Mouse (Mus musculus) gastrocnemius, postnatal 14 days (tissue): ENCODE results near the gene Cadps. TPM values are rescaled to one million over a fixed set of nuclear protein-coding genes. Genes with fewer than 3 reads are reported as not detected.

Experiments used
- DNase-seq: peaks from one replicate; pipeline ENCODE4 v3.0.0; 2021; ENCODE audit warnings: mixed read lengths
- intact Hi-C: fragments of 180-260 bp; cut with DNase I; formaldehyde crosslinking; loops from one replicate; pipeline ENCODE4 v1.15.1; 2025; ENCODE audit warnings: low total_unique reads
- total RNA-seq, 2 experiments: library from RNA; stranded (reverse); gene quantifications; 2 replicates each; pipeline ENCODE4 v1.2.3; 2021

Cadps gene
- total RNA-seq, 2 experiments from 2014 or later: 0.06 to 0.16 TPM

DNA sequence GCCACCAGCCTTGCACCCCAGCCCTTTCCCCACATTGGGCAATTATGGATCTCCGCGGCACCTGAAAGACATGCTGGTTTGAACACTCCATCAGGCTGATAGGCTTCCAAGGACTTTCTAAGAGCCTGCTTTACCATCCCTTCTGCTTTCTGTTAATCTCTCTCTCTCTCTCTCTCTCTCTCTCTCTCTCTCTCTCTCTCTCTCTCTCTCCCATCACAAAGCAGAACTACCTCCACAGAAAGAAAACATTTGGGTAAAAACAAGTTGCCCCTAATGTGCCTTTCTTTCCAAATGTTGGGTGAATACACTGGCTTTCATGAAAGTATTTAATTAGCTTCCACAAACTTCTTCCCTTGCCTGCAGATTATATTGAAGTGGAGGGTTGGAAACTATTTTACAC, 474.8 kb downstream of the Cadps start, which contains the start of gene Fezf2:
Gene Fezf2, minus strand, starts transcription at position 101 of the 400 bp plus-strand sequence.
- no peak for DNase-seq
- intact Hi-C loops: no loop called here

DNA sequence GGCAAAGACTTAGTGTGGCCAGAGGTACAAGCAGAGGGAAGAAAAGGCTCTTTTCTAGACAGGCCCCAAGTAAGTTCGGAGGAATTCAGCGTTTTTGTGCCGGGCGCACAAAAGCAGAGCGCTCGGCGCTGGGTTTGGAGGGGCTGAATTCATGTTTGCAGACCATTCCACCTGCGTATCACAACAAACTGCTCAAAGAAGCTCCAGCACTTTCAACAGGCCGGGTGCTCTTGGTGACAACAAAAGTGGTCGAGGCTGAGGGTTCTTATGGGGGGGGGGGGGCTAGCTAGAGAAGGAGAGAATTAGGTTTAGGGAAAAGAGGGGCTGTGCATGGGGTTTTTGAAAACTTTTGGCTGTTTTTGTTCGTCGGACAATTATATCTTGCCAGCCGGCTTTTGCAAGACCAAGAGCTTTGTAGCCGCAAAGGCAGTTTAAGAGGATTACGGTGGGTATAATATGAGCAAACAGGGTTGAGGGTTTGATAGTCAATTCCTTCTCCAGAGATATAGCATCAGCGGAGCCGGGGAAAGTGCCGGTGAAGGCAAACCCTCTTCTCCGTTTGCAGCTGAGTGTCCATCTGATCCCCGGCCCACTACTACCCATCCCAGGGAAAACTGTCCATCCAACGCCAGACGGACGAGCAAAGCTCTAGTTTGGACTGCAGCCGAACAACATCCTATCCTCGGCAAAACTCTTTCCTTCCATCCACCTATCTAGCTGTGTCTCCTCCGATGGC, 475.8 kb downstream of the Cadps start:
- no peak for DNase-seq
- intact Hi-C loops: no loop called here

DNA sequence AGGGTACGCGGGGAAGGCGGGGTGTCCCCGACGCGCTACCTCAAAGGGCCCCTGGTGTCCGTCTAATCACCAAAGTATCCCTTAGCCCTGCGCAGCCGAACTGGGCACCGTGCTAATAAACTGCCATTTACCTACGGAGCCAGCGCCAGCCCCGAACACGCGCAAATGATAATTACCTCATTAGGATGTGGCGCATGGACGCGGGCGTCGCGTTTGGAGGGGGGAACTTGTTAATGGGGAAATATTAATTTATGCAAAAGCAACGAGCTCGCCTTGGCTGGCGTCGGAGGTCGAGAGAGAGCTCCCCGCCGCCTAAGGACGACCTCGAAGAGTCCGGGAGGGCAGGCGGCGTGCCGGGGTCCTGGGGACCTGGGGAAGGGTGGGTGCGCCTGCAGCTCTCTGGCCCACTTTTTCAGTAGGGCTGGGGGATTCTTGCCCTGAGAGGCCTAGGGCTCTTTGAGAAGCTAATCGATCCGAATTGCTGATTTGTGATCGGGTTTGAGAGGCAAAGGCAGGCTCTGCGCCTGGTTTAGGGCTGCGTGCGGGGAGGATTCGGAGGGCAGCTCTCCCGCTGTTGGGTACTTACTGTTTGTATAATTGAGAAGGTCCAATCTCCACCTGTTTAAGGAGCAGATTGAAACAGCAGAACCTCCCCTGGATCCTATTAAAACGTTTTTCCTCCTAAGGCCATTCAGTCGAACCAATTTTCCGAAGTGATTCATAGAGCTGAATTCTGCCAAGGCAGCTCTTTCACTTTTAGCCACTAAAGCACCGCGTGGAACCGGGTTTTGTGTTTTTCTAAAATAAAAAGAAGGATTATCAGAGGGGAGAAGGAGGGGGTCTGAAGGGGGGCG, 476.6 kb downstream of the Cadps start:
- no peak for DNase-seq
- intact Hi-C loops: no loop called here

DNA sequence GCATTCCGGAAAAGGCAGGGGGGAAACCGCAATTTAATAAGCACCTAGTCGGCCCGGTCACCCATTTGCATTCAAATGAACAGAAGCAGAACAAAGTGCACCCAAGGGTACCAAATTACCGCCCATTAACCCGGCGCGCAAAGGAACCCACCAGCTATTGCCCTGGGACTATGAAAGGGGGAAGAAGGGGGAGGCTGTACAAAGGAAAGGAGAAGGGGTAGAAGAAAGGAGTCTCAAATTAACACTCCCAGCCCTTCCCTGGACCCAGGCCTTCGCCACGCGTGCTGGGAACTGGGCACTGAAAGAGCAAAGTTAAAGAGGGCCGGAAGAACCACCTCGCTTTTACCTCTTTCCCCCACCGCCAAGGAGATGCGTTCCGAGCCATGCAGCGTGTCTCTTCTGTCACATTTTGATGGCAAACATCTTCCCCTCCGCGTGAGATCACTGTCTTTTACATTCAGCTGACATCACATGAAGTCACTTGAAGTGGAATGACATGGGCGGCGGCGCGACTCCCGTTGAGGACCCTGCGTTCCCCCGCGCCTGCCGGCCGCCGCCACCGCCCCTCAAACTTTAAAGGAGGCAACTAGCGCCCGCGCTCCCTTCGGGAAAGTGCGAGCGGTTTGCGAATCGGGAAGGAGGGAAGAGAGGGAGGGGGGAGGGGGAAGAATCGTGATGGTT, 477.5 kb downstream of the Cadps start:
- intact Hi-C loops: no loop called here
- DNase-seq: no peak

DNA sequence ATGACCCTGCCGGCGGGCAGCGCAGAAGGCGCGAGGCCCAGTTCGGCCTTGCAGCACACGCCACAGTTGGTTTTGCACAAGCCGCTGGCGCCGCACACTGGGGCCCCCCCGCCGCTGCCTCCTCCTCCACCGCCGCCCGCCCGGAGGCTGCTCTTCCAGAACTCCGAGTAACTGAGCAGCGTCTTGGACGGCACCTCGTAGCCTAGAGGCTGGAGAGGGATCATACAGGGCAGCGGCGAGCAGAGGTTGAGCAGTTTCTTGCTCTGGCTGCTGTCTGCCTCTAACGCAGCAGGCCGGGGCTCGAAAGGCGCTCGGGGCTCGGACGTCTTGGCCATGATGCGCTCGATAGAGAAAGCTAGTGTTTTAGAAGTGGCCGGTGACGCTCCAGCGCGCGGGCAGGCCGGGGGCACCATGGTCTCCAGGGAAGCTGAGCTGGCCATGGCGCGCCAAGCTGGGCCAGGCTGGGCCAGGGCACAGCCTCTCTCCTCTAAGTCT, 478.1 kb downstream of the Cadps start:
- intact Hi-C loops: no loop called here

DNA sequence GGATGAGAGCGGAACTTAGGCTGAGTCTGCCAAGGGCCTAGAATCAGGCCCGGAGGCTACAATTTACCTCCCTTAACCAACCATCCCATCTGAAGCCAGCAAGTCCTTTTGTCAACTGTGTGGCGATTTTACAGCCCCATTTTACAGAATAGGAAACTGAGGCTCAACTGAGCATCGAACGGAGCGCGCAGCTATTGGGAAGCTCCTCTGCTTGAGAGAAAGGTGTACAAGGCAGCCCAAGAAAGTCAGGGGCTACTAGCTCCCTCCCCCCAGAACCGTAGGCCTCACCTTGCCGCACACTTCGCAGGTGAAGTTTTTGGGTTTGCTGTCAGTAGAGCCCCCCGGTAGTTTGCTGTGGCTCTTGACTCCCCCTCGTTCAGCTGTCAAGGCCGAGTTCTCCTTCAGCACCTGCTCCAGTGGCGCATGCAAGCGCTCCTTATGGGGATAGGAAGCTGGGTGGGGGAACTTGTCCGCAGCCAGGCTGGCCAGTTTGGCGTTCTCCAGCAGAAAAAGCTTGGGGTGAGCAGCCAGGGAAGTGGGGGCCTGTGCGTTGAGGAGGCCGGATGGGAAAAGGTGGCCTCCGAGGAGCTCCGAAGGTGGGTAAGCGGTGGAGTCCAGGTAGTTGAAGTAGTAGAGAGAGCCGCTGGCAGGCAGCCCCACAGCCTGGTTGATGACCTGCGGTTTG, 478.7 kb downstream of the Cadps start:
- DNase-seq: no peak
- intact Hi-C loops: no loop called here

More for the DNA sequence above, 478.1 kb downstream of the Cadps start:
- no peak for DNase-seq

DNA sequence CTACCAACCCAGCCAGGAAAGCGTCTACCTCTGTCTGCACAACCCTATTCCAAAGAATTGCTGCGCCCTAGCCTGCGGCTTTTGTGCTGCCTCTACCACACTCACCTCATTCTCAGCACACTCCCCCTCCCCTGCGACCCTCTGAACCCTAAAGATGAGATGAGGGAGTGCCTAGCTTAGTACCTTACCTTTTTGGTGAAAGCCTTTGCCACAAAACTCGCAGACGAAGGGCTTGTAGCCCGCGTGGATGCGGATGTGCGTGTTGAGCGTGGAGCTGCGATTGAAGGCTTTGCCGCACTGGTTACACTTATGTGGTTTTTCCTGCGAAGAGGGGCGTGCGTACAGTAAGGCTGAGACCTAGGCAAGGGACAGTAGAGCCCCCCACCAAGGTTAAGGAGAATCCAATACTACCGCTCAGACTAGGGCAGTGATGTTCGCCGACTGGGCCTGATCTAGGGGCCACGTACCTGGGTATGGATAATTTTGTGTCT, 479.4 kb downstream of the Cadps start:
- intact Hi-C loops: no loop called here

DNA sequence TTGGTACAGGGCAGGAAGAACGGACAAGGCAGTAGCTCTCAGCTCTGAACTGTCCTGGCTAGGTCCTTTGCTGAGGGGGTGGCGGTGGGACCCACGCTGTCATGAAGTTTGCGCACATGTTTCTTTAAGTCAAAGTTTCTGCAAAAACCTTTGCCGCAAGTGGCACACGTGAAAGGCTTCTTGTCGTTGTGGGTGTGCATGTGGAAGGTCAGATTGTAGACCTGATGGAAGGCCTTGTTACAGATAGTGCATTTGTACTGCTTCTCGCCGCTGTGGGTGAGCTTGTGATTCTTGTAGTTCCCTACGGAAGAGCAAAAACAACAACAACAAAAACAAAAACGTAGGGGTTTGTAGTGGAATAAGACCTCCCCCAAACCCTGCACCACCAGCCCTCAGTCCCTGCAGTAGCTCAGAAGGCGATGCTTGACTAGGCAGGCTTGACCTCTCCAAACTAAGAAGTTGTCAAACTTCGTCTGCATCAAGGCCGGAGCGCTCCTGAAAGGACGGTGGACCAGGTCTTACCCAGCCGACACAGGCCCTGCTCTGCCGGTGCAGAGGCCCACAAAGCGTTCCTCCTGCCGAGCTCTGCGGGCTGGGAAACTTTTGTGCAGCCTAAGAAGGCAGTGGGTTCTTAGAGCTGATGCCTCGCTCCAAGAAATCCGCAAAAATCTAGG, 480.3 kb downstream of the Cadps start:
- intact Hi-C loops: no loop called here
- DNase-seq: no peak

More for the DNA sequence above, 479.4 kb downstream of the Cadps start:
- no peak for DNase-seq

DNA sequence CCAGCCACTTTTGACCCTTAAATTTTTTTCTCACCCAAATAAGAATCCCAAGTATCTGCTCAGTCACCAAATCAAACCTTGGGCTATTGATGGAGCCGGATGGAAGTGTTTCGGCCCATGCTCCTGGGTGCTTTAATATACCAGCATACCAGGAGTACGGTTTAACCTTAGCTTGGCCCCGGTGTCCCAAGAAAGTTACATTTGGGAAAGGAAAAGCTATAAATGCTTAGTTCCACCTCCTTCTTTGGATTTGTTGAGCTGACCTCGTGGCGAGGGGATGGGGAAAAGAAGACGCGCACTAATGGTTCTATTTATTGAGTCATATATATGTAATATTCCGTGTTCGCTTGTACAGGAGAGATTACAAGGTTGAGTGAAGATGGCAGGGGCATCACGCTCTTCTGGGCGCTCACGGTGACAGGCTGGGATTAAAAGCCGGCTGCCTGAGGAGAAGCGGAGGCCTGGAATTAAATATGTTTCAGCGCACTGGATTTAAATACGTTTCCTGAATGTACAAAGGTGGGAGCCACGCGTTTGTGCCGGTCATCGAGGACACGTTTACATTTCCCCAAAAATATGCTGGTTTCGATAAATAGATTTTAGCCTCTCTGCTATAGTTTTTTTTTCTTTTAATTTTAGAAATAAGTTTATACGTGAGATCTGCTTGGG, 481.0 kb downstream of the Cadps start:
- DNase-seq: no peak
- intact Hi-C loops: no loop called here

DNA sequence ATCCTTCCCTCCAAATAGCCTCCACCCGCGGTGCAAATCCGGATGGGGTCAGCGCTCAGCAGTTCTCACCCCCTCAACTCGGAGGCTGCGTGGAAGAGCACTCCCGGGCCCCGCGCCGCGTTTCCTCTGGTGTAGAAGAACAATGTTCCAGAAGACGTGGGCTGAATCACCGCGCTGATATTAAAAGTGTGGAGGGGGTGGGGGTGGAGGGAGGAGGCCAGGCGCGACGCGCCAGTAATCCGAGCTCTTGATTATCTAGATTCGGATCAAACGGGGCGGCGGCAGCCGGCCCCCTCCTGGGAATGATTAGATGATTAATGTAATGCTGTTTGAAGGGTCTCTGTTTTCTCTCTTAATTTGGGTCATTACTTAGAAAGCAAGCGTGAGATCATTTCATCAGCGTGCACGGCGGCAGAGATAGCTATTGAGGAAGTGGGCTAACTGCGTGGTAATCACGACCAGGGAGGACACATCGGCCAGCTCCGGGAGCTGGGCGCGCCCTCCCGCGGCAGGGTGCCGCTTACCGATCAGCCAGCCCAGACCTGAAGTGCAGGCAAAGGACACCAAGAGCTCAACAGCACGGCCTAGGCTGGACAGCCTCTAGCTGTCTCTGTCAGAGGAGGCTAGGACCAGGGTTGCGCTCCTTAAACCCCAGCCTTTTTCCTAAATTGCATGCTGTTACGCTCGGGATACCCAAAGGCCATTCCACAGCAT, 481.6 kb downstream of the Cadps start:
- intact Hi-C loops: no loop called here
- no peak for DNase-seq

DNA sequence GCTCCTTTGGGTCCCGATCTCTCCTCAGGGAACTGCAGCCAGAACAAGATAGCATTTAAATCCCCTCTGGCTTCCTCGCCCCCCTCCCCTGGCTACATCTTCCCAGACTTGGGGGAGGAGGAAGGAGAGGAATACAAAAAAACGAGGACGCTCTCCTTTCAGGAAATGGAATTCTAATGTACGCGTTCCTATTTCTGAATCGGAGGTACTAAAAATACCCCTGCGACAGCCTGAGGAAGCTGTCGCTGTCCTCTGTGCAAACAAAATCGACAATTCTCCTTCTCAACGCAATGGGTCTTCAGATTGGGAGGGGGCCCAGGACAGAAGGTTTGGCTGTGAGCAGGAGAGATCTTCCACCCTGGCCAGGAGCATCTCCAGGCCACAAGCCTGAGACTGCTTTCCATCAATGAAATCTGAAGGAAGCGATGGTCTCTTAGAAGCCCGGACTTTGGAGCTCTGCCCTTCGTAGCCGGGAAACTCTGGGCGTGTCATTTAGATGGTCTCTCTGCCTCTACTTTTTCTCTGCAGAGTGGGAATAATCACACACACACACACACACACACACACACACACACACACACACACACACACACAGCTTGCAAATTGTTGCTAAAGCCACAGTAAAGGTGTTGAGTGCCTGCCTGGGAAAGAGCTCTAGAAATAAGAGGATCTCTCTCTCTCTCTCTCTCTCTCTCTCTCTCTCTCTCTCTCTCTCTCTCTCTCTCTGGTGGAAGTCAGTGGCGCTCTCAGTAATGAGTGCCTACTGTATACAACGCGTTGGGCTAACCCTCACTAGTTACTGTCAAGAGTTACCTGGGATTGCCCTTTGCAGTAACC, 482.4 kb downstream of the Cadps start:
- DNase-seq: no peak
- intact Hi-C loops: no loop called here

DNA sequence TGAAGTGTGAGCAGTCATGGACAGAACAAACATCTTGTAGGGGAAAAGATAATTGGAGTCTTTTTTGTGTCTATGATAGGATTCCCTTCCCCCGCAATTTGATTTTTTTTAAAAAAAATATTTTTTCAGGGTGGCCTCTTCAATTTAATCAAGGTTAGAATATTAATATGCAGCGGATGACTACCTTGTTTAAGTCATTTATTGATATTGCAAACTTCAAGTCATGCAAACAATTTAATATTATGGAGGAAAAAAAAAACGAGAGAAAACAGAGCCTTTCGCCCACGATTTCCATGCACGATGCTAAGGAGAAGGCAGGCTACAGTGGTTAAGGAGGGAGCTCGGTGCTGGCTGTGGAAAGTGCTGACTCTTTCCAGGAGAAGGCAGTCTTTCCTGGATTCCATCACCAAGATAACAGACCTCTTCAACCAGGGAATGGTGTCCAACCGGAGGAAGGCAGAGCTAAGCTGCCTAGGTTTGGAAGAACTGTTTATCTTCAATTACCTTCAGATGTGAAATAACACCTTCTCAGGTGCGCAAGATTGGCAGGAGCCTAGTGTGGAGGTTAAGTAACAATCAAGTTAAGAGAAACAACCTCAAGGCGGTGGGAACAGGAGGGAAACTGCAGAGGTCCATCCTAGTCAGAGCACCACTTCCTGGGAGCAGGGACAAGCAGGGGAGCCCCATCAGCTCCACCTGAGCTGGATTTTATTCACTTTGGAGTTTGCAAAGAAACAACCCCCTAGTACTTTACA, 483.9 kb downstream of the Cadps start:
- intact Hi-C loops: no loop called here
- DNase-seq: no peak

DNA sequence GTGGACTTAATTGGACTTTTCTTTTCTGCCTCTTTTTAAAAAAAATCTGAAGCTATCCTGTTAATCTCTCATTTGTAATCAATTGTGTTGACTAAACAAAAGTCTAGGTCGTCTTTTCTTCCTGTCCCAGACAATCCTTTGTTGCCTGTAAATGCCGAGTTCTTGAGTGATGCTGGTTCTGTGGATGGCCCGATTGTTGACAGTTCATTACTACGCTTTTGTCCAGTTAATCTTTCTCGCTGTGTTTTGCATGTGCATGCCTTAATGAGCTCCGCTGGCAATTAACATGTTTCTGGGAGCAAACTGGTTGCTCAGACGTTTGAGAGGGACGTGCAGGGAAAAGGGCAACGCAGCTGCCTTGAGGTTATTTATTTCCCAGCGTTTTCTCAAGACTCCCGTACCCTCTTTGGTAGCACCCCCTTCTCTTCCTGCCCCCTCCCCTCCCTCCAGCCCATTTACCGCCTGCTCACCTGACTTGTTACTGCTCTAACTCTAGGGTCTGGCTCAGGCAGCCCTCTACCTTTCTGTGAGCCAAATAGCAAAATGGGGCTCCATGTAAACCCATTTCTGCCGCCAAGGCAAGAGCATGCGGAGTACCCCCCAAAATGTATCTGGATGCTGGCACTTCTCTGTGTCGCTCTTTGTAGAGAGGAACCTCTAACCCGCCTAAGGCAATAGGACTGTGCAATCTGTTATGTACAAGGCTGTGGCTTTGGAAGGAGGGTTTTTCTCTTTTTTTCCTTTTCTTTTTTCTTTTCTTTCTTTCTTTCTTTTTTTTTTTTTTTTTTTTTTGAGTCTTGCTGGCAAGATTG, 484.7 kb downstream of the Cadps start:
- DNase-seq: no peak
- intact Hi-C loops: no loop called here

DNA sequence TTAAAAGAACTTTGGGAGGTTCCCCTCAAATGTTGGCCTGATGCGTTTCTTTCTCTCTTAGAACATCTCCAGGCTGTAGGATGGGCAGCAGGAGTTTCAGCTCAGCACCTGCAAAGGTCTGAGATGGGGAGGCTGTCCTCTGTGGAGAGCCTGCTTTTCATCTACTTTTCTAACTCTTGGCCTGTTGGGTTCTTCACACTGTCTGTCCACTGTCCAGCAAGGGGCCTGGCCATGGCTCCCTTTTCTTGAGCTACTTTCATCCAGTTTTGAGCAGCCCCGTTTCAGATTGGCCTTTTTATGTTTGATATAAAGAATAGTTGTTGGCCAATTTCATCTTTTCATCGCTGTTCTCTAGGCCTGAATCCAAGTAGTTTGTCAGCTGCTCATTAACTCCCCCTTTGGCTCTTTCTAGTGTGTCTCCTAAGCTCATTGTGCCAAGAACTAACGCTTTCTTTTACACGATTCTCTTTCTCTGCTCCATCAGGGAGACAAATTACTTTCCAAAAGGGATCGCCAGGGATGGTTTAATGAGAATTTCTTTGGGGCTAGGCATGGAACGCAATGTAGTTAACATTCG, 485.4 kb downstream of the Cadps start:
- intact Hi-C loops: no loop called here
- DNase-seq: no peak

DNA sequence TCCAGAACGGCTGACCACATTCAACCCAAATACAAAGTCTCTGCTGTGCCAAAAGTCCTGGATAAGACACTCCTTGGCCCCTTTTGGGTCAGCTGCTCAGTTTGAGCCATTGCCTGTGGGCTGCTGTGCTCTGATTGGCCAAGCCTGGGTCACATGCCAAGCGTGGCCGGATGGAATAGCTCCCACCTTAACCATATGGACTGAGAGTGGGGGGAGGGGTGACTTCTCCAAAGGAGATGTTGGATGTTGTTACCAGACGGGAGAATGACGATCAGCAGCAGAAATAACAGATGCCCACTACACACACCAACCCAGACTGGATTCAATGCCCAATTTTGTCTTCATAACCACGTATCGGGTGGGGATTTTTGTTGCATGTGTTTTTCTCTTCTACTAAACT, 488.0 kb downstream of the Cadps start:
- no peak for DNase-seq
- intact Hi-C loops: no loop called here
